Mouse (Mus musculus) embryonic facial prominence, embryonic 11.5 days (tissue): Measurements from ENCODE around the gene Gp1ba. TPM values are rescaled to one million over a fixed set of nuclear protein-coding genes. Genes with fewer than 3 reads are reported as not detected.

Experiments used
- ATAC-seq: fragments of 200-750 bp; cut with Nextera tagmentation; replicated peaks from 2 replicates; pipeline ENCODE4 v1.8.0; 2017; ENCODE audit warnings: low read depth; ENCODE audit not compliant: insufficient number of reproducible peaks, low FRiP score, low TSS enrichment
- DNase-seq: peaks from one replicate; pipeline ENCODE4 v3.0.0-alpha.2; 2015; ENCODE audit warnings: low spot score
- H3K27ac ChIP-seq: fragments of 300-500 bp; sonication (generic); replicated peaks from 2 replicates; pipeline ENCODE4 v1.5.1; 2014; ENCODE audit warnings: mild to moderate bottlenecking, low read depth, low read length, control low read depth
- H3K27me3 ChIP-seq: fragments of 300-500 bp; sonication (generic); 2 replicates; pipeline ENCODE4 v1.6.1; 2014; ENCODE audit warnings: mild to moderate bottlenecking, low read length, moderate library complexity, mixed read lengths; ENCODE audit not compliant: control insufficient read depth, insufficient read depth
- H3K36me3 ChIP-seq: fragments of 300-500 bp; sonication (generic); replicated peaks from 2 replicates; pipeline ENCODE4 v1.6.1; 2014; ENCODE audit warnings: low read depth, mild to moderate bottlenecking, low read length, moderate library complexity, mixed read lengths; ENCODE audit not compliant: control insufficient read depth, insufficient read depth
- H3K4me1 ChIP-seq: fragments of 300-500 bp; sonication (generic); 2 replicates; pipeline ENCODE4 v1.6.1; 2014; ENCODE audit warnings: low read length, mixed read lengths; ENCODE audit not compliant: control insufficient read depth, insufficient read depth
- H3K4me2 ChIP-seq: fragments of 300-500 bp; sonication (generic); 2 replicates; pipeline ENCODE4 v1.6.1; 2014; ENCODE audit warnings: low read depth, mild to moderate bottlenecking, control low read depth, low read length, moderate library complexity
- H3K4me3 ChIP-seq: fragments of 300-500 bp; sonication (generic); 2 replicates; pipeline ENCODE4 v1.5.1; 2014; ENCODE audit warnings: low read depth, low read length, control low read depth
- H3K9ac ChIP-seq: fragments of 300-500 bp; sonication (generic); replicated peaks from 2 replicates; pipeline ENCODE4 v1.6.1; 2014; ENCODE audit warnings: mild to moderate bottlenecking, control low read depth, low read length
- H3K9me3 ChIP-seq: fragments of 300-500 bp; sonication (generic); replicated peaks from 2 replicates; pipeline ENCODE4 v1.6.1; 2016; ENCODE audit warnings: mild to moderate bottlenecking, low read length, inconsistent platforms, mixed read lengths; ENCODE audit not compliant: control insufficient read depth
- WGBS: fragments of 180-500 bp; shearing (Covaris S2); extraction: QIAGEN DNeasy Blood & Tissue Kit; methylation state at CpG from one replicate; pipeline ENCODE4 v1.1.7; 2014; 5-methylcytosine and 5-hydroxymethylcytosine counted together
- polyA plus RNA-seq: library from polyadenylated mRNA; unstranded; fragments of >200 nt; fragmentation: Nextera tagmentation; extraction: Ambion mirVana; gene quantifications from 2 replicates; pipeline ENCODE4 v1.2.1, GENCODE M21; 2014

Gp1ba gene
- polyA plus RNA-seq, 1 experiment from 2014 or later = 0.93 TPM

GRCm38 (mm10) chr11:70652029-70652883 lies 13.3 kb downstream of the Gp1ba start:
- Histone ChIP-seq H3K9me3 (no peaks in the 10 kb centered on the region), H3K4me1 (peaks cover 11% of the 10 kb centered on the region), H3K4me2 (peak overlapping the region; percentile 95), H3K27me3 (no peaks in the 10 kb centered on the region), H3K9ac (peak overlapping the region; percentile 97), H3K4me3 (peak overlapping the region; percentile 100), H3K36me3 (peaks cover 17% of the 10 kb centered on the region), H3K27ac (no peak overlapping the region)
- DNase-seq = peak; percentile 67
- ATAC-seq = no peak
- 45% methylated on average over 12 of the region's 12 CpGs for WGBS

GRCm38 (mm10) chr11:70652884-70653344 lies 14.0 kb downstream of the Gp1ba start:
- WGBS = 49% methylated on average over 6 of the region's 6 CpGs
- H3K4me3 ChIP-seq = peak overlapping the region; percentile 100
- peaks cover 10% of the 10 kb centered on the region for H3K4me1 ChIP-seq
- peaks cover 17% of the 10 kb centered on the region for H3K36me3 ChIP-seq
- no peak for ATAC-seq
- peak overlapping the region; percentile 97 for H3K9ac ChIP-seq
- no peaks in the 10 kb centered on the region for H3K27me3 ChIP-seq
- peak; percentile 25 for DNase-seq
- H3K4me2 ChIP-seq = peak overlapping the region; percentile 95
- no peaks in the 10 kb centered on the region for H3K9me3 ChIP-seq
- H3K27ac ChIP-seq = peak overlapping the region; percentile 97

GRCm38 (mm10) chr11:70653345-70654197 lies 14.6 kb downstream of the Gp1ba start:
- Histone ChIP-seq H3K9me3 (no peaks in the 10 kb centered on the region), H3K27me3 (no peaks in the 10 kb centered on the region), H3K9ac (peak overlapping the region; percentile 97), H3K4me1 (peaks cover 9% of the 10 kb centered on the region), H3K27ac (peak overlapping the region; percentile 97), H3K4me3 (peak overlapping the region; percentile 100), H3K4me2 (peak overlapping the region; percentile 95), H3K36me3 (peaks cover 17% of the 10 kb centered on the region)
- ATAC-seq = peak; percentile 26
- peak; percentile 79 for DNase-seq
- under 1% methylated on average over 59 of the region's 63 CpGs for WGBS

GRCm38 (mm10) chr11:70654198-70654922 lies 15.4 kb downstream of the Gp1ba start, which contains the start of gene Pfn1:
TSS of gene Pfn1 (minus strand) at chr11:70654644.
- Histone ChIP-seq H3K27ac (peak within 1 kb of the TSS; percentile 97), H3K36me3 (peaks cover 17% of the 10 kb centered on the region), H3K4me1 (peaks cover 9% of the 10 kb centered on the region), H3K9me3 (no peaks in the 10 kb centered on the region), H3K4me2 (peak within 1 kb of the TSS; percentile 95), H3K4me3 (peak within 1 kb of the TSS; percentile 100), H3K9ac (peak within 1 kb of the TSS; percentile 97), H3K27me3 (no peaks in the 10 kb centered on the region)
- peak; percentile 91 for DNase-seq
- ATAC-seq = peak; percentile 26
- WGBS = 0% methylated on average over 52 of the region's 61 CpGs

- peaks cover 13% of the 10 kb centered on the region for H3K36me3 ChIP-seq
- ATAC-seq = peak; percentile 37
- peaks cover 9% of the 10 kb centered on the region for H3K4me1 ChIP-seq
- no peaks in the 10 kb centered on the region for H3K9me3 ChIP-seq
- no peaks in the 10 kb centered on the region for H3K27me3 ChIP-seq
- peak; percentile 89 for DNase-seq
- H3K27ac ChIP-seq = peak overlapping the region; percentile 97
- 0% methylated on average over 43 of the region's 48 CpGs for WGBS
- peak overlapping the region; percentile 97 for H3K9ac ChIP-seq
- H3K4me2 ChIP-seq = peak overlapping the region; percentile 95
- H3K4me3 ChIP-seq = peak overlapping the region; percentile 100
Observed at GRCm38 (mm10) chr11:70654923-70655570, 16.1 kb downstream of the Gp1ba start.

GRCm38 (mm10) chr11:70655571-70656455 lies 16.9 kb downstream of the Gp1ba start:
- ATAC-seq (peak; percentile 20), DNase-seq (peak; percentile 69)
- Histone ChIP-seq H3K36me3 (peaks cover 7% of the 10 kb centered on the region), H3K27ac (peak overlapping the region; percentile 97), H3K4me2 (peak overlapping the region; percentile 95), H3K4me1 (peaks cover 9% of the 10 kb centered on the region), H3K27me3 (no peaks in the 10 kb centered on the region), H3K4me3 (peak overlapping the region; percentile 100), H3K9ac (peak overlapping the region; percentile 97), H3K9me3 (no peaks in the 10 kb centered on the region)
- under 1% methylated on average over 61 of the region's 61 CpGs for WGBS
